Mouse (Mus musculus): ENCODE measurements around the gene Depdc5.
"Not testable (repeated sequence)": the region's sequence is repeated elsewhere in the genome, so short reads cannot be mapped to it uniquely, and the experiment has no call there.

Gene Depdc5

DNA sequence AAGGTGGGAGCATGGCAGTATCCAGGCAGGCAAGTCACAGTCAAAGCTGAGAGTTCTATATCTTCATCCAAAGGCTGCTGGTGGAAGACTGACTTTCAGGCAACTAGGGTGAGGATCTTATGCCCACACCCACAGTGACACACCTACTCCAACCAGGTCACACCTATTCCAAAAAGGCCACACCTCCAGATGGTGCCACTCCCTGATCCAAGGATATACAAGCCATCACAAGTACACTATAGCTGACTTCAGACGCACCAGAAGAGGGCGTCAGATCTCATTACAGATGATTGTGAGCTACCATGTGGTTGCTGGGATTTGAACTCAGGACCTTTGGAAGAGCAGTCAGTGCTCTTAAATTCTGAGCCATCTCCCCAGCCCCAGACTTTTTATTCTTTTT is 55.8 kb downstream of the Depdc5 start:
- not testable (repeated sequence) for DNase-seq

DNA sequence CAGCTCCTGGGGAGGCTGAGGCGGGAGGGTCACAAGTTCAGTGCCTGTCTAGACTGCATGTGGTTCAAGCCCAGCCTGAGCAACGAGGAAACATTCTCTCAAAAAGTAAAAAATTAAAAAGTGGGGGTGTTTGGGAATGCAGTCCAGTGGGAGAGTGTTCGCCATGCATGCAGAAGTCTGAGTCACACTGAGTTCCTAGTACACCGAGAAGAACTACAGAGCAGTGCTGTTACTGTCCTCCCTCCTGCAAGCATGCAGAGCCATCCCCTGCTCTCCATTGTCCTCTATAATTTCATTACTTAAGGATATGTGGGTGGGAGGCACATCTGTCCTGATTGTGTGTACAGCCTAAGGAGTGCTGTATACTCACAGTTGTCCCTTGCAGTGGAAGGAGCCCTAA is 59.4 kb downstream of the Depdc5 start:
- DNase-seq: no peak

DNA sequence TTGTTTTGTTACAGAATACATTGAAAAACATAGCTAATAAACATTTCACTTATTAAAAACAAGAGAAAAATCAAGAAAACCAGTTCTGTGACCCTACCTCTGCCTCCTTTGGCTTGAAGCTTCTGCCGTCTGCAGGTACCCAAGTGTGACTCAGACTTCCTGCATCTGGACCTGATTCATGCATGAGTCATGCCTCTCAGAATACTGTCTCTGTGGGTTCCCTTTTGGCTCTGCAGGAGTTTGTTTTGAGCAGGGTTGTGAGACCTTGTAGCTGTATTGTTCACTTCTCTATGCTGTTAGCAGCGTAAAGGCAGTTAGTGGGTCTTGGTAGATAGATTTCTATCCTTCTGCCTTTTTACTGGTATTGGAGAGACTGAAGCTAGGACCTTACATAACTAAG is 67.3 kb downstream of the Depdc5 start:
- no peak for DNase-seq

DNA sequence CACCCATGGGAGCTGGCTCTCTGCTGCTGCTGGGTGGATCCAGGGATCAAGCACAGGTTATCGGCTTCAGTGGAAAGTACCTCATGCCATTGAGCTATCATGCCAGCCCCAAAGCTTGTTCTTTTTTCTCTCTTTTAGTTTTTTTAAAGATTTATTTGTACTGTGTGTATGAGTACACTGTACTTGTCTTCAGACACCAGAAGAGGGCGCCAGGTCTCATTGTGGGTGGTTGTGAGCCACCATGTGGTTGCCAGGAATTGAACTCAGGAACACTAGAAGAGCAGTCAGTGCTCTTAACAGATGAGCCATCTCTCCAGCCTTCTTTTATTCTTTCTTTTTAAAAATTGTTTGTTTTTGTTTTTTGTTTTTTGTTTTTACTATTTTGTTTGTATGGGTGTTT is 71.2 kb downstream of the Depdc5 start:
- DNase-seq: peak; percentile 6

DNA sequence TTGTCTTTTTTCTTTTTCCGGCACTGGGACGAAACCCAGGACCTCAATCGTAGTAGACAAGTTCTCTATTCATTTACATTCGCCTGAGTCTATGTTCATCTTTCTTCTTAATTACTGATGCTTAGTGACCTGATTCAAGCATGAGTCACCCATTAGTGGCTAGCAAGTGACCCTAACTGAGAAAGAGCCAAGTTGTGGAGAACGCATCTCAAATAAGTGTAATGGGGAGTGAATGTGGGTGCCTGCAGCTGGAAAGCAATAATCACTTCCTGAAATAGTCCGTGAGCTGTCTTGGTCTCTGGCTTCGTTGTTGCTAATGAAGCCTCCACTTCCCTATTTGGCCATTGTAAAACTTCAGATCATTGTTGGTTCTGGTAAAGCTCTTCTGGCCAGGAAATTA is 77.1 kb downstream of the Depdc5 start:
- no peak for DNase-seq

DNA sequence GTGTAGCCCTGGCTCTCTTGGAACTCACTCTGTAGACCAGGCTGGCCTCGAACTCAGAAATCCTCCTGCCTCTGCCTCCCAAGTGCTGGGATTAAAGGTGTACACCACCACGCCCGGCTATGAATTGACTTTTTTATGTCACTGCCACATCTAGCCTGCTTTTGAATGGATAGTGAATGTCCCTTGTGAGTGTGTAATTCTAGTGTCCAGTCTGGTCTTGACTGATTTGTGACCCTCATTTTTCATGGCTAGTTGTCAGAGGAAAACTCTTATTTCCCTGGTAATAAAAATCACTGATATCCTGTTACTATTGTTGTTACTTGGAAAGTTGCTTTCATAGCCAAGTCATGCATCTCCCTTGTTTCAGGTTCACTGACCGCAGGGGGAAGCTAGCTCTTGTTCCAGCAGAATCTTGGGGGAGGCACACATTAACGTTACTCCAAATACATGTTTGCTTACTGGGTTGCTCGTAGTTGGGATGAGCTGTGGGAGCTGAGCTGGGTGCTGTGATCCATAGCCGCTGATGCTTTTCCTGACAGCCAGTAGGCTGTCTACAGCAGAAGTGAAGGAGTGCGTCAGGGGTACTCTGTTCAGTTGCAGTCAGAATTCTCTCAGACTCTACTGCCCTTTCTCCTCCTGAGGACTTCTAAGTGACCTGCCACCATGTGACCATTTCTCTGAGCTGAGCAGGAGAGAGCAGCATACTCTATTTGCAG is 77.9 kb downstream of the Depdc5 start:
- DNase-seq: no peak

DNA sequence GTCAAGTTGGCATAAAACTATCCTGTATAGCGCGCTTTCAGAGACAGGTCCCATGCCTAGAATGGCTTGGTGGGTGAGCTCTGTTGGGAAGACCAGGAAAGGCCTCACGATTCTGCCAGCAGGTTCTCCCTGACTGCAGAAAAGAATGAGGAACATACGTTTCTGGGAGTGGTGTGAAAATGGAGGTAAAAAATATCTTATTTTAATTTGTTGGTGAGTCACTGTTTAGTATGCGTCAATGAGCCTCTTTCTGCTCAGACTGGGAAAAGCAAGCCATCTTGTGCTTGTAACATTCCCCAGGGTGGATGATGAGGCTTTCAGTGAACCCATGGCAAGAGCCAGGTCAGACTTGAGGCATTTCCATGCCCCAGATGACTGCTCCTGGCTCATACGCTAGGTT is 86.6 kb downstream of the Depdc5 start:
- DNase-seq: no peak

DNA sequence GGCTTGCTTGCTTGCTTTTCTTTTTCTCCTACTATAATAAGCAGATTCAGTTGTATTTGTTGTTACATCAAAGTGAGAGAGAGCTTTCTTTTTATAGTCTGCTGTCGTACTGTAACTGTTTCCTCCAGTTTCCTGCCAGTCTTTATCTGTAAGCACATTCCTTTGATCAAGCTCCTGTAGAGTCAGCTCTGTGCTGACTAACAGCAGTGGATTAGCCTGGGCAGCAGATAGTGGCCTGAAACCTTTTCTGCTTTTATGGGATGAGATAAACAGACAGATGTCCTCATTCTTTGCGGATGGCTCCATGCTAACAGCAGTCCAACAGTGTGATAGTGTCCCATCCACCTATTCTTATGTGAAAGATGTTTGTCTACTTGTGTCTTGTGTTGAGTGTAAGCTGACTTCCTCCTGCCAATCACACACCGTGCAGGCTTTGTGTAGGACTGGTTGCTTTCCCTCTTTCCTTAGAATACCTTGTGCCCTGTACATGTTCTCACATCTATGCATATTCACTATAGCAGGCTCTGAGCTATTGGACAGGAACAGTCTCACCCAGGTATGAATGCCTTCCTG is 87.3 kb downstream of the Depdc5 start:
- no peak for DNase-seq

DNA sequence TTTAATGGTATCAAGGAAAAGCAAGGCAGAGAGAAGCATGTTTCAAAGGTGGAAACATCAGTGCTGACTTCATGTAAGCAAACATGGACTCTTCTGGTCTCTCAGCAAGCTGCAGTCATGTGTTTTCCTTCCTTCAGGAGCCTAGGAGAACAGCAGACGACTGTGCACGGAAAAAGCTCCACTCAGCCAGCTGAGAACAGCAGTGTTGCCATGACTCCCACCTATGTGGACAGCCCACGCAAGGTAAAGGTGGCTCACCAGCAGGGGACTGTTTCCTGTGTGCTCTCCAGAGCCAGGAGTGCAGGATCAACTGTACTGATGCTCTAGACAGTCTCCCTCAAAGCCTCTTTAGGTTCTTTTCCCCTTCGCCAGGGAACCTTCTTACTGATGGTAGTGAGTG is 92.2 kb downstream of the Depdc5 start:
- no peak for DNase-seq

DNA sequence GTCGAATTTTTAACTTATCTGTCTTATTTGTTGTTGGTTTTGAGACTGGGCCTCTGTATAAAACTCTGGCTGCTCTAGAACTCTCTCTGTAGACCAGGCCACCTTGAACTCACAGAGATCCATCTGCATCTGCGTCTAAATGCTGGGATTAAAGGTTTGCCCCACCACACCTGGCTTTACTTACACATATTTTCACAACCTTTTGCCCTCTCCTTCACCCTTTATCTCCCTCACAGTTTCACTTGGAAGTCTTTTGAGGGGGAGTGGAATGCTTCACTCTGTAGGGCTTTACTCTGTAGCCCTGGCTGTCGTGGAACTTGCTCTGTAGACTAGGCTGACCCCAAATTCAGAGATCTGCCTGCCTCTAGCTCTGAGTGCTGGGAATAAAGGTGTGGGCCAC is 98.1 kb downstream of the Depdc5 start:
- DNase-seq: no peak

DNA sequence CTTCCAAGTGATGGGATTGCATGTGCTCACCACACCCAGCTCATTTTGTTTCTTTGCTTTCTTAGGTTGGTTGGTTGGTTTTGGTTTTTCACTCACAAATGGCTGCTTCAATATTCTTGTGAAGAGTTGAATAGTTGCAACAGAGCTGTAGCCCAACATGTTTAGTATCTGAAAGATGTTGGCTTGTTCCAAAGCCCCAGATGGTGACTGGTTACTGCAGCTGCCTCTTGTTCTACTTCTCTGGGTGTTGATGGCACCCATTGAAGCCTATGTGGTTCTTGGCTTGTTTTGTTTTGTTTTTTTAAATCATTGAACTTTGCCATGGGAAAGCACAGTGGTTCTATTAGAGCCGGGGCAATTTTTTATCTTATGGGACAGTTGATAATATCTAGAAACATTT is 99.1 kb downstream of the Depdc5 start:
- DNase-seq: no peak

DNA sequence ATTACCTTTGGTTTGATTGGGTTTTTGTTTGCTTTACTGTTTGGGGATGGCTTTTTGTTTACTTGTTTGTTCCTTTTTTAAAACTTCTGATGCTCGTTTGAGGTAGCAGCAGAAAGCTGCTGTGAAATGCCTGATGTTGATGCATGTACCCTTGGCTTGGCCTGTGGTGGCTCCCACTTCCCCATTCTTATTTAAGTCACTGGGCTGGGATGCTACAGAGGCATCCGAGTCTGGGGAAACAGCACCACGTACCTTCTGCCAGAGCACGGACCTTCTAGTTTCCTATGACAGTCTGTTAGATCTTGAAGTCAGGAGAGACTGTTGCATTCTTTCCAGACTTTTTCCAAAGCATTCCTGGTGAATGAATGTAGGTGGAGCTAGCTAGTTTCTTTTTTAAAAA is 113.0 kb downstream of the Depdc5 start:
- no peak for DNase-seq

DNA sequence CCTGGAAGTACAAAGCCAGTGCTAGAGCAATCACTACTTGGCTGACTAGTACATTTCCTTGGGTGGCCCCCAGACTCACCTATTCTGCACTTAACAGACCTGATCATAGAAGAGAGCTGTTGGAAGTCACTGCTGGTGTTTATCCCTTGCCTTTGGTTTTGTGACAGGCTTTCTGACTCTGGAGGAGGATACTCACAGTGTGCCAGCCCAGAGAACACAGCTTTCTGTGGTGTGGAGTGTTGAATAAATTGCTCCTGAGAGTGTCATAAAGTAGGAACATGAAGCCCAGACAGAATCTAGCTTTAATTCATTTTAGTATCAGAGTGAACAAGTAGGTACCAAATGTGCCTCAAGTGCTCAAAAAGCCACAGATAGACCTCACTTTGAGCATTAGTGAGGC is 113.7 kb downstream of the Depdc5 start:
- DNase-seq: no peak

DNA sequence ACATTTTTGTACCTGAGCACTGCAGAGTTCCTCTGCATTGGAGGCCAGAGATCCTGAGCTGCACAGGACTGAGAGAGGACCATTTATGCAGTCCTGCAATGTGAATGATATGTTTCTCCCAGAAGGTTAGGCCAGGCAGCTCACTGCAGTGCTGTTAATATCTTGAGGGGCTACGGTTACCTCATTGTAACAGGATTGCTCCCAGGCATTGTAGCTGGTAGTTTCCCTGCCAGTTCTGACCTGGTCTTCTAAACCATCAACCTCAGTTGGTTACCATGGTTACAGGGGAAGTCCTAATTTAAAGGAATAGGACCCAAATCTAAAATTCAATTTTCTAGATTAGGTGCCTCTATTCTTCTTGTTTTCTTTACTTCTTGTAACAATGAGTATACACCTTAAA is 121.9 kb downstream of the Depdc5 start:
- no peak for DNase-seq

DNA sequence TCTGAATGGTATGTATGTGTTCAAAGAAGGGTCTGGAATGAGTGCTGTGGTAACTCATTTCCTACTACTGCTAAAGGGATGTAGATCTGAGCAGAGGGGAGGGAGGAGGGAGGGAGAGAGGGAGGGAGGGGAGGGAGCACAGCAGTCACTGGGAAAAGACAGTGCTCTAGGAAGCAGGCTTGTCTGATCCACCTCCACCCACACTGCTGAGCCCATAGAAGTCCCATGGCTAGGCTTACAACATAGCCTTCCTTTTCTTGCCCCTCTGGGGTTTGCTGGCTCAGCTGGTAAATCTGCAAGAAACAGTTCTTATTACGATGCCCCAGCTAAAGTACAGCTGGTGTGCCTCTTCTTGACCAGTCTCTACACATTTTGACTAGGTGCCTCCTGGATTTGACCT is 124.4 kb downstream of the Depdc5 start:
- no peak for DNase-seq

DNA sequence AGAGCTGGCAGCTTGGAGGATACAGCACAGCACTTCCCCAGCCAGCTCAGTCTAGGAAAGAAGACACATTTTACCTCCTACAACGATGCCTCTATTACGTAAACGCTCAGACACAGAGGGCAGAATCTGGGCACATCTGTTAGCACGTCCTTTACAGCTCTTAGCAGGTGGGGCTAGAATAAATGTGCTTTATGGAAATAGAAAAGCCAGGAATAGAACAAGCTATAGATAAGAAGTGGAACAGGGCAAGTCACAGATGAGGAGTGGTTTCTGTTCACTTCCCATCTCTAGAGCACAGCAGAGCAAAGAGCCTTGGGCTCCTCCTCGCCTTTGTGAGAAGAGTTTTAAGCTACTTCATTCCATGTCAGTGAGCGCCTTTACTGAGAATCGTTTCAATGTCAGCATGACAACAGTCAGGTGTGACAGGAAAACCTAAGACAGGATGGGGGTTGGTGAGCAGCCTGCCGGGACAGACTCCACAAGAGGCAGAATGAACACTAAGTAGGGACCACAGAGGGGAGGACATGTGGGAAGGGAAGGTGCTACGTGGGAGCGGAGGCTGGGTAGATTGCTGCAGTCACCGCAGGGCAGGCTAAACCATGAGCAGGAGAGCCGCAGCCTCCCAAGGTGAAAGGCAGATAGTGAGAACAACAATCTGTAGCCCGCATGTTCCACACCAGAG is 126.6 kb downstream of the Depdc5 start:
- DNase-seq: no peak

DNA sequence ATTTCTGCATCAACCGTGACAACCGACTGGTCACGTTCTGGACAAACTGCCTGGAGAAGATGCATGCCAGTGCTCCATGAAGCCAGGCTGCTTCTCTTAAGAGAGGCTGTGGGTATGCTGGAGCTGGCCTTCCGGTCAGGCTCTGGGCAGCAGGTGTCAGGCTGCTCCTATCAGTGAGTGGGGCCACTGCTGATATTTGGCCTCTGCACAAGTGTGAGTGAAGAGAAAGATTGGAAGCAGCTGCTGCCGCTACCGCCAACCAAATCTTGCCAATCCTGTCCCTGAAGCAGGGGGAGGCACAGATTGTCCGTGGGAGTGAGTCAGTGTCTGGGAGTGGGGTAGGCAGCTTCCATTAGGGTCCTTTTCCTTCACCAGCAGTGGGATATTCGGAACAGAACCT is 127.7 kb downstream of the Depdc5 start:
- no peak for DNase-seq

DNA sequence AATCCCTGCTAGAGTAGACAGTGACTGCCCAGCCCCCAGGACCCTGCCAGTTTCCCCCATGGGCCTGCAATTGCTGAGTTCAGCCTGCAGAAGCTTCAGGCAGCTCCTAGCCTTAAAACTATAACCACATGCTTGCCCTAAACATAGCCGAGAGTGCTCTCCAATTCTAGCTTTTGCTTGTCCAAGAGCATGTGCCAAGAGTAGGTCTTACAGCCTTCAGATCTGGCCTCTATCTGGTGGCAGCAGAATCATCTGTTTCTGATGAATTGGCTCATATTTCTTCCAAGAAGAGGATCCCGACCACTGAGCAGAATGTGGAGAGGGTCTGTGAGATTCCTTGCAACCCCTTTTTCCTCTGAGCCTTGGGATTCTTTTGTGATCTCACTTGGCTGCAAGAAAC is 131.0 kb downstream of the Depdc5 start:
- no peak for DNase-seq

DNA sequence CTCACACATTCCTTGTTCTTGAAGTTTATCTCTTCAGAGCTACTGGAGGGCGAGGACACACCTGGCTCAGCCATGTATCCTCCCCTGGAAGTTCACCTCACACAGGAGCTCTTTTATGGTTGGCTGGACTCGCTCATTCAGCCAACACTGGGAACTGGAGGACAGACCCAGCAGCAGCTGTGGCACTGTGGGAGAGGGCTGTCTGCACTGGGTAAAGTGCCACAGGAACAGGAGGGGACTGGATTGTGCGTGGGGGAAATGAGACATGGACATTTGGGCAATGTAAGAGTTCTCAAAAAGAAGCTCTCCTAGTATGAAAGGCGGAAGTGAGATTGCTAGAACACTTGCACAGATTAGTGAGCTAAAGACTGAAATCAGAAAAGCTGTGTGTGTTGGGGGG is 132.3 kb downstream of the Depdc5 start:
- DNase-seq: no peak

DNA sequence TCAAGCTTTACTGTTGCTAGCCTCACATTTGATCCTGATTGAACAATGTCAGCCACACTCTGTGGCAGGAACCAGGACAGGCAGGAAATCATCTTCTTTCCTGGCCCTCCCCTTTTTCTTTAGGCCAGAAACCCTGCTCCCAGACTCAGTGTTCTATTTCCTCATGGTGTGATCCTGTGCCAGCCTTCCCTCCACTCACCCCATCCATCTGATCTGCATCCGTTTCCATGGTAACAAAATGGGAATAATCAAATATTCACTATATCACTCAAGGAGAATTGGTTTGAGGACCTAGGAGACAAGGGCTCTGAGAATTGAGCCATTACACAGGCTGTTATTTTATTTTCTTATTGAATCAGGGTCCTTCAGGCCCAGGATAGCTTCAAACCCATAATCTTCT is 133.1 kb downstream of the Depdc5 start:
- no peak for DNase-seq

DNA sequence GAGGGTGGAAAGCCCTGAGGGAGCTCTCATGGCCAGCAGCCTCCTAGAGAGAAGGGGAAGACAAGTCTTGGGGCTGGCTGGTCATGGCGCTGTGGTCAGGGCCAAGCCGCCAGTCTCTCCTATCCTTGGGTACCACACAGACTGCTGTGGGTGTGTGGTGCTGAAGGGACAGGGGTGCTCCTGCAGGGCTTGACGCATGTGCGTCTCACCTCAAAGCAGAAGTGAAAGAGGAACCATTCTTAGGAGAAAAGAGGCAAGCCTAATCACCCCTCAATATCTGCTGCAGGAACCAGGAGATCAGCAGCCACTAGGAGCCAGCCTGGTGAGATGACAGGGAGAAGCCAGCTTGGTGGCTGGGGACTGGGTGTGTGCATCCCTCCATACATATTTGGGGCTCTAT is 134.2 kb downstream of the Depdc5 start:
- DNase-seq: no peak

DNA sequence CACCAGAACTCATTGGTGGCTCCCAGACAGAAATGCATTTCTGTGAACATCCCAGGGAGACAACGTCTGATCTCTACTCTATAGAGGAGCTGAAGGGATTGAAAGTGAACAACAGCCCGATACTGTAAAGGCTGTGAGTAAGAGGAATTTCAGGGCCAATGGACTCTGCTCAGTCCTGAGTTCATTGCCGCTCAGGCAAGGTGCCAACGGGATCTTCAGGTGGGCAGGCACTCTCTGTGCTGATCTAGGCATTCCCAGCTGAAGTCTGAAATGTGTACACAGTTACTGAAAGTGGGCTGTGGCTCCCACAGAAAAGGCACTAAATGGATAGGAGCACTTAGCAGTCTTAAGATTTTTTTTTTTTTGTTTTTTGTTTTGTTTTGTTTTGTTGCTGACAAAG is 135.3 kb downstream of the Depdc5 start:
- DNase-seq: no peak

DNA sequence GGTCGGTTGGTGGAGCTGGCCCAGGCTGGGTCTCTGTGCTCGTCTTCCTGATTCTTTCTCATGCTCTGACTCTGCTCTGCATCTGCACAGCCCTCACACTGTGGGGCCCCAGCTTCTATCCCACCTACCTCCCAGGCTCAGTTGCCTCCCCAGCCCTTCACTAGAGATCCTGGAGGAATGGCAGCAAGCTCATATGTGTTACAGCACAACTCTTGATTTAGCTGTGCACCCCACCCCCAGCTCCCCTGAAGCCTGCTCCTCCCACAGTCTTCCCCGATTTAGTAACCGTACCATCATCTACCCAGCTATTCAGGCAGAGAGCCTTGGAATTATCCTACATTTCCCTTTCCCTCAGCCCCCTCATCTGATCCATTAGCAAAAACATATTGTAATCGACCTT is 137.6 kb downstream of the Depdc5 start:
- DNase-seq: no peak

DNA sequence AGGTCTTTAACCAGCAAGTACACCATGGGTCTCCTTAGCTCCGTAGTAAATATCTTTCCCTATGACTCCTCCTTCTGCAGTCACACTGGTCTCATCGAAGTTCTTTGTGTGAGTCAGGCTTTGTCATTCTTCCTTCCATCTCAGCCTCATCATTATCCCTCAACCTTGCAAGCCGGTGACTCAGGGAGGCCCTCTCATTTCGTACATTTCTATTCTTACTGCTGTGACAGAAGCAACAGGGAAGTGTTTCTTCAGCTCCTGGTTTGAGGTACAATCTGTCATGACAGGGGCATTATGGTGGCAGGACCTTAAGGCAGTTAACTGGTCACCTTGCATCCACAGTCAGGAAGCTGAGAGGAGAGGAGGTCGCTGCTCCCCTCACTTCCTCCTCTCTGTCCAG is 139.3 kb downstream of the Depdc5 start:
- DNase-seq: no peak

DNA sequence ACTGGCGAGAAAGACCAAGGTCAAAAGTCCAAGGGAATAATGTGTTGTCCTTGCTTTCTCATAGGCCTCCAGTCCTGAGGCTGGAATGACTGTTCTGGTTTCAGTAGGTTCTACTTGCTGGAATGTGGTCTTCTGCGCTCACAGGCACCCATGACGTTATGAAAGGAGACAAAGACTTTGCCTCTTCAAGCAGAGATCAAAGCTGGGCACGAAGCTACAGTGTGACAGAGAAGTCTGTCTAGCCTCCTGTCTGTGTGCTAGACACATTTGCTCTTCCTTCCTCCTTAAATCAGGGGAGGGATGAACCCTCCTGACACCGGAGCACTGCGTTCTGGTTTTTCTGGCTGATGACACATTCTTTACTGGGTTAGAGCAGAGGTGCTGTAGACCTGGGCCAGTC is 140.0 kb downstream of the Depdc5 start:
- no peak for DNase-seq

All from right cerebral cortex, postnatal 4 days (tissue).